Comparison of ENCODE assay signal across 8 mouse cellular contexts in genomic region chr17:87445337-87445916, GRCm38 (mm10). TPM values are rescaled to one million over a fixed set of nuclear protein-coding genes. Genes with fewer than 3 reads are reported as not detected.
DNase-seq lines count a peak whose midpoint lies in the region; ATAC-seq and TF ChIP-seq lines count a peak whose summit lies in the region.

No protein-coding gene starts in this region.

- H3K4me1 ChIP-seq in ES-Bruce4 (ENCODE audit: control insufficient read depth, insufficient read depth, low read length), result peaks cover 1% of the 10 kb centered on the region
- peaks cover 34% of the 10 kb centered on the region for H3K4me1 ChIP-seq in forebrain, embryonic 14.5 days (ENCODE audit: control insufficient read depth, insufficient read depth, low read length)
- peaks cover 38% of the 10 kb centered on the region for H3K4me1 ChIP-seq in limb, embryonic 13.5 days
- peaks cover 37% of the 10 kb centered on the region for H3K4me1 ChIP-seq in neural tube, embryonic 12.5 days

- peak overlapping the region; percentile 5; the same call in 1 of the 2 replicates for H3K27ac ChIP-seq in ES-Bruce4 (ENCODE audit: insufficient read depth, low read length)
- H3K27ac ChIP-seq in forebrain, embryonic 14.5 days (ENCODE audit: low read depth, low read length), result peak overlapping the region; percentile 99
- H3K27ac ChIP-seq in limb, embryonic 13.5 days, result peak overlapping the region; percentile 95; the same call in 1 of the 2 replicates
- H3K27ac ChIP-seq in neural tube, embryonic 12.5 days, result no peak overlapping the region

- H3K27me3 ChIP-seq in ES-Bruce4 (ENCODE audit: control insufficient read depth, insufficient read depth, low read length, poor library complexity, severe bottlenecking), result no peaks in the 10 kb centered on the region
- no peaks in the 10 kb centered on the region for H3K27me3 ChIP-seq in forebrain, embryonic 14.5 days (replicated peaks; ENCODE audit: control insufficient read depth, insufficient read depth, low read length)
- H3K27me3 ChIP-seq in limb, embryonic 13.5 days, result no peaks in the 10 kb centered on the region
- no peaks in the 10 kb centered on the region for H3K27me3 ChIP-seq in neural tube, embryonic 12.5 days (replicated peaks)

- TF ChIP-seq CTCF in ES-Bruce4 (IDR thresholded peaks at IDR 0.05; ENCODE audit: low read depth, low read length), result no peak

- peaks cover 39% of the 10 kb centered on the region for H3K36me3 ChIP-seq in ES-Bruce4 (ENCODE audit: control insufficient read depth, insufficient read depth, low read length, poor library complexity, severe bottlenecking)
- 0 out of 2 replicates have a peak, but pooled peaks cover 9% of the 10 kb centered on the region for H3K36me3 ChIP-seq in forebrain, embryonic 14.5 days (ENCODE audit: control insufficient read depth, insufficient read depth, low read length)
- no peaks in the 10 kb centered on the region for H3K36me3 ChIP-seq in limb, embryonic 13.5 days
- peaks cover 6% of the 10 kb centered on the region; the same call in 1 of the 2 replicates for H3K36me3 ChIP-seq in neural tube, embryonic 12.5 days

- TF ChIP-seq POLR2A in ES-Bruce4 (IDR thresholded peaks at IDR 0.05; ENCODE audit: insufficient read depth, low read length), result no peak

- under 1% methylated on average over 13 of the region's 13 CpGs for WGBS in forebrain, embryonic 14.5 days
- under 1% methylated on average over 13 of the region's 13 CpGs for WGBS in limb, embryonic 13.5 days
- under 1% methylated on average over 13 of the region's 13 CpGs for WGBS in neural tube, embryonic 12.5 days

- TF ChIP-seq EP300 in ES-Bruce4 (IDR thresholded peaks at IDR 0.05; ENCODE audit: insufficient read depth, low read depth, low read length), result no peak

- H3K9ac ChIP-seq in ES-Bruce4 (ENCODE audit: low read depth, poor library complexity, severe bottlenecking), result peak overlapping the region; percentile 100
- peak overlapping the region; percentile 100 for H3K9ac ChIP-seq in forebrain, embryonic 14.5 days (ENCODE audit: low read length)
- H3K9ac ChIP-seq in limb, embryonic 13.5 days, result peak overlapping the region; percentile 96
- peak overlapping the region; percentile 99 for H3K9ac ChIP-seq in neural tube, embryonic 12.5 days

- H3K9me3 ChIP-seq in ES-Bruce4 (replicated peaks; ENCODE audit: control insufficient read depth, insufficient read depth, low read length, poor library complexity, severe bottlenecking), result no peaks in the 10 kb centered on the region
- no peaks in the 10 kb centered on the region for H3K9me3 ChIP-seq in forebrain, embryonic 14.5 days (replicated peaks; ENCODE audit: control insufficient read depth, low read length)
- H3K9me3 ChIP-seq in limb, embryonic 13.5 days, result no peaks in the 10 kb centered on the region
- no peaks in the 10 kb centered on the region for H3K9me3 ChIP-seq in neural tube, embryonic 12.5 days

- DNase-seq in CD4-positive, CD25-positive, alpha-beta regulatory T cell, adult 2 months (ENCODE audit: low read depth, low spot score), result peak; percentile 26
- no peak for DNase-seq in forebrain, embryonic 14.5 days (ENCODE audit: low spot score)
- DNase-seq in gastrocnemius, postnatal 4 days (ENCODE audit: low spot score in 2 of 2), result no peak
- DNase-seq in cerebellum, postnatal 14 days, result no peak
- DNase-seq in ovary, postnatal 36 days (ENCODE audit: low spot score), result no peak

- H3K4me2 ChIP-seq in forebrain, embryonic 14.5 days (ENCODE audit: low read length), result peak overlapping the region; percentile 83
- H3K4me2 ChIP-seq in limb, embryonic 13.5 days (replicated peaks), result peak overlapping the region; percentile 77
- peak overlapping the region; percentile 82 for H3K4me2 ChIP-seq in neural tube, embryonic 12.5 days (replicated peaks)

- no peak for ATAC-seq in forebrain, embryonic 14.5 days
- no peak for ATAC-seq in limb, embryonic 13.5 days (ENCODE audit: low FRiP score, low read depth)
- no peak for ATAC-seq in neural tube, embryonic 12.5 days (ENCODE audit: low FRiP score, low read depth)

- H3K4me3 ChIP-seq in ES-Bruce4 (ENCODE audit: low read depth, low read length), result peak overlapping the region; percentile 79
- peak overlapping the region; percentile 84 for H3K4me3 ChIP-seq in forebrain, embryonic 14.5 days (ENCODE audit: low read depth, low read length)
- peak overlapping the region; percentile 93 for H3K4me3 ChIP-seq in limb, embryonic 13.5 days
- peak overlapping the region; percentile 96 for H3K4me3 ChIP-seq in neural tube, embryonic 12.5 days

RNA-seq across cellular contexts. Expression of gene Calm2, which starts 1.3 kb away (rescaled TPM):
- 1,141 and 1,173 TPM in 2 replicates for polyA plus RNA-seq in ES-Bruce4 (2011; ENCODE audit: insufficient read depth, insufficient read length, low read depth, missing spikeins)
- polyA plus RNA-seq in forebrain, embryonic 14.5 days (2014; fragmentation: Nextera tagmentation; extraction: Ambion mirVana), result 2,068 and 2,124 TPM in 2 replicates
- 943 and 968 TPM in 2 replicates for polyA plus RNA-seq in limb, embryonic 13.5 days (2015; fragmentation: Nextera tagmentation; extraction: Ambion mirVana)
- polyA plus RNA-seq in neural tube, embryonic 12.5 days (2016; fragmentation: Nextera tagmentation; extraction: Ambion mirVana), result 1,679 and 1,888 TPM in 2 replicates
- total RNA-seq in gastrocnemius, postnatal 4 days (2021), result 100 to 1,000 TPM; 356 to 375 TPM

RNA-seq across cellular contexts. Expression of gene Stpg4, which starts 17.9 kb away (rescaled TPM):
- not detected in 2 replicates for polyA plus RNA-seq in ES-Bruce4 (2011; ENCODE audit: insufficient read depth, insufficient read length, low read depth, missing spikeins)
- polyA plus RNA-seq in forebrain, embryonic 14.5 days (2014; fragmentation: Nextera tagmentation; extraction: Ambion mirVana), result not detected in 2 replicates
- not detected in 2 replicates for polyA plus RNA-seq in limb, embryonic 13.5 days (2015; fragmentation: Nextera tagmentation; extraction: Ambion mirVana)
- polyA plus RNA-seq in neural tube, embryonic 12.5 days (2016; fragmentation: Nextera tagmentation; extraction: Ambion mirVana), result not detected in 2 replicates
- not detected for total RNA-seq in gastrocnemius, postnatal 4 days (2021)
